Mouse (Mus musculus) erythroblast, embryonic 14.5 days (primary cell): ENCODE measurements around the gene Gcm1.

Experiments used
- GATA1 ChIP-seq: IDR thresholded peaks from 2 replicates; pipeline ENCODE4 v1.6.1; 2012; ENCODE audit warnings: low read length, inconsistent platforms, mixed read lengths
- TAL1 ChIP-seq: IDR thresholded peaks from 3 replicates; pipeline ENCODE4 v1.6.1; 2012; ENCODE audit warnings: low read length, inconsistent platforms, mixed read lengths

DNA sequence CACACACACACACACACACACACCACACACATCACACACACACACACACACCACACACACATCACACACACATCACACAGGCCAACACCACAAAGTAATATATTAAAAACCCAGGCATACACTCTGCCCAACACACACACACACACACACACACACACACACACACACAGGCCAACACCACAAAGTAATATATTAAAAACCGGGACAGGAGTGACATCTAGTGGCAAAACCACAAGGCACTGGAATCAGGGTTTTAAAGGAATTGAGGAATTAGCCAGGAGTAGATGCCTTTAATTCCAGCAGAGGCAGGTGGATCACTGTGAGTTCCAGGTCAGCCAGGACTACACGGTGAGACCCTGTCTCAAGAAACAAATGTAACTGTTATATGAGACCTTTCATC, 26.5 kb downstream of the Gcm1 start:
- TF ChIP-seq TAL1 (no peak), GATA1 (no peak)
